Mouse (Mus musculus): ENCODE measurements around the gene Lmntd1. TPM values are rescaled to one million over a fixed set of nuclear protein-coding genes. Genes with fewer than 3 reads are reported as not detected.

The Lmntd1 gene
- polyA plus RNA-seq, 1 experiment from 2014 or later = 0.21 TPM

- ATAC-seq (ENCODE audit: insufficient read depth, low FRiP score, low TSS enrichment) (no peak), DNase-seq (ENCODE audit: low spot score) (no peak)
- H3K4me1 ChIP-seq (ENCODE audit: control insufficient read depth, insufficient read depth, low read length) = no peaks in the 10 kb centered on the region
- H3K9me3 ChIP-seq (ENCODE audit: control insufficient read depth, low read length) = no peaks in the 10 kb centered on the region
- H3K4me3 ChIP-seq (ENCODE audit: low read depth, low read length) = no peak overlapping the region
- H3K27ac ChIP-seq (ENCODE audit: low read depth, low read length) = no peak overlapping the region
- H3K27me3 ChIP-seq (ENCODE audit: control insufficient read depth, insufficient read depth, low read length) = no peaks in the 10 kb centered on the region
- H3K36me3 ChIP-seq (ENCODE audit: control insufficient read depth, insufficient read depth, low read length) = no peaks in the 10 kb centered on the region
- WGBS = 47% methylated on average over 7 of the region's 7 CpGs
- no peak overlapping the region for H3K9ac ChIP-seq (ENCODE audit: low read length)
- H3K4me2 ChIP-seq (ENCODE audit: low read depth) = no peak overlapping the region
Observed at GRCm38 (mm10) chr6:145324470-145324869, 289.6 kb downstream of the Lmntd1 start.

- Histone ChIP-seq H3K36me3 (ENCODE audit: control insufficient read depth, insufficient read depth, low read length) (no peaks in the 10 kb centered on the region), H3K27me3 (ENCODE audit: control insufficient read depth, insufficient read depth, low read length) (no peaks in the 10 kb centered on the region), H3K4me3 (ENCODE audit: low read depth, low read length) (no peak overlapping the region), H3K4me1 (ENCODE audit: control insufficient read depth, insufficient read depth, low read length) (no peaks in the 10 kb centered on the region), H3K9me3 (ENCODE audit: control insufficient read depth, low read length) (no peaks in the 10 kb centered on the region), H3K4me2 (ENCODE audit: low read depth) (no peak overlapping the region), H3K9ac (ENCODE audit: low read length) (no peak overlapping the region), H3K27ac (ENCODE audit: low read depth, low read length) (no peak overlapping the region)
- 81% methylated on average over 7 of the region's 7 CpGs for whole genome bisulfite sequencing
- ATAC-seq (ENCODE audit: insufficient read depth, low FRiP score, low TSS enrichment) = no peak
- no peak for DNase-seq (ENCODE audit: low spot score)
Observed at GRCm38 (mm10) chr6:145322246-145322645, 291.9 kb downstream of the Lmntd1 start.

- Histone ChIP-seq H3K36me3 (ENCODE audit: control insufficient read depth, insufficient read depth, low read length) (no peaks in the 10 kb centered on the region), H3K9ac (ENCODE audit: low read length) (no peak overlapping the region), H3K9me3 (ENCODE audit: control insufficient read depth, low read length) (no peaks in the 10 kb centered on the region), H3K4me3 (ENCODE audit: low read depth, low read length) (no peak overlapping the region), H3K27ac (ENCODE audit: low read depth, low read length) (no peak overlapping the region), H3K27me3 (ENCODE audit: control insufficient read depth, insufficient read depth, low read length) (no peaks in the 10 kb centered on the region), H3K4me2 (ENCODE audit: low read depth) (no peak overlapping the region), H3K4me1 (ENCODE audit: control insufficient read depth, insufficient read depth, low read length) (no peaks in the 10 kb centered on the region)
- WGBS = 78% methylated on average over 10 of the region's 10 CpGs
- DNase-seq (ENCODE audit: low spot score) (no peak), ATAC-seq (ENCODE audit: insufficient read depth, low FRiP score, low TSS enrichment) (no peak)
Observed at GRCm38 (mm10) chr6:145320156-145320555, 294.0 kb downstream of the Lmntd1 start.

Other genes starting within 250 kb of the Lmntd1 start
- not detected in 2 replicates for gene Tuba3b, start 1.4 kb upstream of the Lmntd1 start, polyA plus RNA-seq (2014; fragmentation: Nextera tagmentation; extraction: Ambion mirVana)
- 3.8 and 4.5 TPM in 2 replicates for gene Rassf8, start 132.4 kb upstream of the Lmntd1 start, polyA plus RNA-seq (2014; fragmentation: Nextera tagmentation; extraction: Ambion mirVana)